Mouse (Mus musculus) left cerebral cortex, postnatal 25 days (tissue): ENCODE results near the gene Cc2d1a. TPM values are rescaled to one million over a fixed set of nuclear protein-coding genes. Genes with fewer than 3 reads are reported as not detected.
A peak's percentile ranks its signal among the peaks of the same experiment; 100 is the strongest.

ENCODE experiments used
- DNase-seq, 2 experiments: peaks; one replicate each; pipeline ENCODE4 v3.0.0; 2022; ENCODE audit warnings: low spot score in 2 of 2, mixed read lengths in 1 of 2
- intact Hi-C: fragments of 180-260 bp; cut with DNase I; formaldehyde crosslinking; loops from one replicate; pipeline ENCODE4 v1.15.1; 2025
- total RNA-seq, 2 experiments: library from RNA; stranded (reverse); gene quantifications; 2 replicates each; pipeline ENCODE4 v1.2.3; 2021

The Cc2d1a gene
- 10 to 100 TPM; 46.6 to 49.4 TPM for total RNA-seq

GRCm38 (mm10) chr8:84147769-84148530 lies at the start of gene Cc2d1a, which contains the start of gene 4930432K21Rik:
Gene Cc2d1a (minus strand): TSS chr8:84147936.
Gene 4930432K21Rik (plus strand): TSS chr8:84148025.
- intact Hi-C loops = no loop called here
- peak; percentile 93 to 98 for DNase-seq

DNA sequence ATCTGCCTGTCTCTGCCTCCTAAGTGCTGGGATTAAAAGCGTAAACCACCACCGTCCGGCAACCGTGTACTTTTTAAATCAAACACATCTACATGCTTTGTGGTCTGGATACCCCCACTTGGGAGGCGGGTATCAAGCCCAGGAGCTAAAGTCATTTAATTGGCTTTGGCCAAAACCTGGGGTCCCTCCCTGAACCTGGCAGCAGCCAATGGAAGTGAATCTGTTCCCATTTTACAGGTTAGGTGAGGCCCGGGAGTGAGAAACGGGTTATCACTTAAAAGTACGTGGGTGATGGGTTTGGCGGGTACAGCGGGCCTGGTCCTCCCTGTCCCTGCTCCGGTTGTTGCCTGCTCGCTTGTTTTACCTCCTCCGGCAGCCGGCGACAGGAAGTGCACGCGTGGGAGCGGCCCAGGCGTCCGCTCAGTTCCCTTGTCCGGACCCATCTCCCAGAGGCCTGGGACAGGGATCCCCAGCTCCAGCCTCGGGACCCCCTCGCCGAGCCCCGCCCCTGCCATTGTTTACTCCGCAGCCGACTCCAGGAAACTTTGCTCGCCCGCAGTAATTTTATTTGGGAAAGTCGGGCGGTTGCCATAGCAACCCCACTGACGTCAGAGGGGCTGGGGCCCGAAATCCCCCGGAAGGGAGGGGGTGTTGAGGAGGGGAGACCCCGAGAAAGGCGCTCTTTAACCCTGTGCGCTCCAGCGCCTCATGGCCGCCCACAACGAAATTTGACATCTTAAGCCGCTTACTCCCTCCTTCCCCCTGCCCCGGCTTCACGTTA lies 49.6 kb upstream of the Cc2d1a start:
- intact Hi-C loops = no loop called here
- peak; percentile 73 to 78 for DNase-seq

DNA sequence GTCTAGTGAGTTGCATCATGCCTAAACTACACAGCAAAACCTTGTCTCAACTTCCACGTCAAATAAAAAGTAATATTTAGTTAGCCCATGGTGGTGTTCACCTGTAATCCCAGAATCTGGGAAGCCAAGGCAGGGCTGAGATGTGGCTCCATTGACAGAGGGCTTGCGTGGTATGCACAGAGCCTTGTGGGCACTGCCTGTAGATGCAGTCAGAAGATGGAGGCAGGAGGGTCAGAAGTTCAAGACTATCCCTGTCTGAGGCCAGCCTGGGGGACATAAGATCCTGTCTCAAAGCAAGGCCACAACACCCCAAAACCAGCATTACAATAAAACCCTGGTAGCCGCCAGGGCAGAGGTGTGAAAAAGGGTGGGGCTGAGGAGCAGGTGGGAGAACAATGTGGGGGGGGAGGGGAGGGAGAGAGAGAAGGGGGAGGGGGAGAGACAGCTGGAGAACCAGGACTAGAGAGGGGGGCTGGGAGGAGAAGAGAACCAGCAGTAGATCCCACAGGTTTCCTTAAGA lies 46.5 kb upstream of the Cc2d1a start:
- DNase-seq = no peak
- intact Hi-C loops = no loop called here

DNA sequence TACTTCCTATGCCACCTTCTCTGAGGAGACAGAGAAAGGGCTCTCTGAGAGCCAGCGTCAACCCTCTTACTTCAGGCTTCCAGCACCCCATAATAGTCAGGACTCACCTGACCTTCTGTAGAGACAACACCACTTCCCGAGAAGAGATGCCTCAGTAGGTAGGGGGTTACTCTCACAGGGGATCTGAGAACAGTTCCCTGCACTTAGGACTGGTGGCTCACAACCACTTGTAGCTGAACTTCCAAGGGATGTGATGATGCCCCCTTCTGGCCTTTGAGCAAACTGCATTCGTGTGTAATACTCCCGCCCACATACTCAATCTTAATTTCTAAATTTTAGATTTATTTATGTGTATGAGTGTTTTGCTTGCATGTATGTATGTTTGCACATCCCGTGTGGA lies 45.8 kb upstream of the Cc2d1a start:
- intact Hi-C loops = no loop called here
- no peak for DNase-seq

- intact Hi-C loops = no loop called here
- DNase-seq = no peak
Observed at GRCm38 (mm10) chr8:84193161-84193560, 45.4 kb upstream of the Cc2d1a start.

DNA sequence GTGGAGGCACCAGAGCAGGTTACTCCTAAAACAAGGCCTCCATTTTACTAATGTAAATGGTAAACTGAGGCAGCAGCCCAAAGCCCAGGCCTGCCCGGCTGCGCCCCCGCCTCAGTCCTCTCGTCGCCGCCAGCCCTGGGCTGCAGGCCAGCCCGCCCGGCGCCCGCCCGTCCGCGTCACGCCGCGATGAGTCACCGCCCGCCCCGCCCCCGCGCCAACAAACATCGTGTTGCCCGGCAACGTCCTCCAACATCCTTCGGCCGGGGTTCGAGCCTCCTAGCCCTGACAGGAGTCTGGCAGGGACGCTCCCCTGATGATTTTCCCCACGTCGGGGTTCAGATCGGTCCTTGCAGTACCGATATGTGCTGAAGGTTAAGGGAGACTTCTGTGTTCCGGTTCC lies 44.8 kb upstream of the Cc2d1a start:
- DNase-seq = peak; percentile 60 to 68
- intact Hi-C loops = no loop called here

DNA sequence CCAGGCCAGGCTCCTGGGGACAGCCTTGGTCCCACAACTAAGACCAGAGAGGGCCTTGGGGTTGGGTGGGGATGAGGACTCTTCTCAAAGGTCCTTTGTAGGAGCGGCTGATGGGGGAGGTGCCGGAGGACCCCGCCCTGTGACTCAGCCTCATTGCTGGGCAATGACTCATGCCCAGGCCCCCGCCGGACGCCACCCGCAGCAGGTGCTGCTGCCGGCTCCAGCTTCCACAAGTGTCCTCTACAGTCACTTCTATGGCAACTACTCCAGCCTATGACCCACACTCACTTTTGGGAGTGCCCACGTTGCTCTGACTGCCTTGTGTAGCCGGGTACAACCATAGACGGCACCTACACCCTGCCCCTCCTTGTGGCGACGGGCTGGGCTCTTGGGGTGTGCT lies 44.3 kb upstream of the Cc2d1a start:
- intact Hi-C loops = no loop called here
- DNase-seq = peak in 1 of 2 experiments; percentile 41

GRCm38 (mm10) chr8:84190191-84190867 lies 42.6 kb upstream of the Cc2d1a start:
- intact Hi-C loops = no loop called here
- DNase-seq = no peak

GRCm38 (mm10) chr8:84189603-84190002 lies 41.9 kb upstream of the Cc2d1a start:
- DNase-seq = no peak
- intact Hi-C loops = loop anchor here (5.0 kb wide), 1 partner anchor 93 kb away; no protein-coding TSS in a partner anchor

DNA sequence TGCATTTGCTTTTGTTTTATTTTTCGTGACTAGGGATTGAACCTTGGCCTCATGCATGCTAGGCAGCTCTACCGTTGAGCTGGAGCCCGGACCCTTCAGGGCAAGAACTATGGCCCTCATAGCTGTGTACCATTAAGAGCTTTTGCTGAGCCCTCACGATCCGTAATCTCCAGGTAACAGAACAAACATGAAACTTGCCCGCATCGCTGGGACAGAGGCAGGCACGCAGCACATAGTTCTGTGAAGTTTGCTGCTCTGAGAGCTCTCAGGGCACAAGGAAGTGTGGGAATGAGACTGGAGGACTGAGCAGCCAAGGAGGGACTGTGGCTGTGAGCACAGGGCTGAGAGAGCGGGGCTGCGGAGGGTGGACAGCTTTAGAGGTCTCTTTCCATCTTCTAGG lies 40.9 kb upstream of the Cc2d1a start:
- DNase-seq = no peak
- intact Hi-C loops = loop anchor here (5.0 kb wide), 1 partner anchor 94 kb away; no protein-coding TSS in a partner anchor

- intact Hi-C loops = loop anchor here (1.0 to 5.0 kb wide), 3 partner anchors 23 to 170 kb away; no protein-coding TSS in a partner anchor
- peak; percentile 60 to 62 for DNase-seq
Observed at GRCm38 (mm10) chr8:84187065-84187755, 39.5 kb upstream of the Cc2d1a start.

DNA sequence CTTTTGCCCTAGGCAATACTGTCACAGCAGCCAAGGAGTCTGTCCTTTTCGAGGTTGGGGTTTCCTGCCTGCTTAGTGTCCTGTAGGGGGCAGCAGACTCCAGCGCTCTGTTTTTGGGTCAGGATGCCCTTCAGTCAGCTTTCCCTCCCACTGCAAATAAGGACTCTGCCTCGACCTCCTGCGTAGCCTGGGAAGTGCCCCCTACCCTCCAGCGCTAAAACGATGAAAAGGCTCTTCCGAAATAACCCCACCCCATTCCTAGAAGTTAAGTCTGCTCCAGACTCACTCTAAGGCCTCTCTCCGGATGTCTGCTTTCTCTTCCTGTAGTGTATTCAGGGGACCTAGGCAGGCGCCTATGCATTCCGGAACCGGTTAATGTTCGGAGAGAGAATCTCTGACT lies 38.8 kb upstream of the Cc2d1a start:
- intact Hi-C loops = loop anchor here (2.0 to 5.0 kb wide), 2 partner anchors 96 to 170 kb away; no protein-coding TSS in a partner anchor
- peak; percentile 82 to 85 for DNase-seq

DNA sequence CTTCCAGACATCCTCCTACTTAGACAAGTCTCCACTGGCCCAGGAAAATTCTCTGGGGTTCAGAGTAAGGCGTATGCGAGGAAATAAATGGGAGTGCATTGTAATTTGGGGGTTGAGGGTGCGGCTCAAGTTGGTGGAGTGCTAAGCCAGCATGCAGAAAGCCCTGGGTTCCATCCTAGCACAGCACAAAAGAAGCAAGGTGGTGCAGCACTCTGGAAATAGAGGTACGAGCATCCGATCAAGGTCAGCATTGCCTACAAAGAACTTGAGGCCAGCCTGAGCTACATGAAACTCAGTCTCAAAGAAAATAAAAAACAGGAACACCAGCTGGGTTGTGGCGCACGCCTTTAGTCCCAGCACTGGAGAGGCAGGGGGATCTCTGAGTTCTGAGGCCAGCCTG lies 37.4 kb upstream of the Cc2d1a start, which contains the start of gene Nanos3:
TSS of gene Nanos3 (minus strand) at position 101 of the 400 bp plus-strand sequence.
- intact Hi-C loops = loop anchor here (5.0 kb wide), 1 partner anchor 97 kb away; no protein-coding TSS in a partner anchor
- DNase-seq = no peak

GRCm38 (mm10) chr8:84184085-84185043 lies 36.6 kb upstream of the Cc2d1a start:
- intact Hi-C loops = loop anchor here (5.0 kb wide), 1 partner anchor 98 kb away; no protein-coding TSS in a partner anchor
- peak in 1 of 2 experiments; percentile 11 for DNase-seq

GRCm38 (mm10) chr8:84183261-84184084 lies 35.7 kb upstream of the Cc2d1a start:
- peak in 1 of 2 experiments; percentile 14 for DNase-seq
- intact Hi-C loops = no loop called here

DNA sequence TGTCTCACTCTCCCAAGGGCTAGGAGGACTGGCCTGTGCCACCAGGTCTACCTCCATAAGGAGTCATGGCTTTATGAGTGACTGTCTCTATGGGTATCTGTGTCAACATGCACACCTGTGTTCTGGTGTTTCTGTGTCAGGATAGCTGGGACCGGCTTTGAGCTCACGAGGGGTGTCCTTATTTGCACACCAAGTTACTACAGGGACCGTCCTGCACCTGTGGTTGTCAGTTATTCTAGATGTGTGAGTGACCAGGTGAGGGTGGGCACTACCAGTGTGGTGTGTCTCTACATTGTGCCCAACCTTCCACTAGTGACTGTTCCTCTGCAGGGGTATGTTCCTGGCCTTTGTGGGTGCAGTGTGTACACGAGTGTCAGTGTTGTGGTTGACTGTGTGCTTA lies 35.1 kb upstream of the Cc2d1a start:
- intact Hi-C loops = no loop called here
- DNase-seq = no peak
